Mouse (Mus musculus): ENCODE measurements at regions not wholly inside any gene's neighbourhood (a gene's known extent, or its start where the extent isn't known, plus 50 kb on each side); places are given as distances from the start of the nearest gene placed in this dataset.

GRCm38 (mm10) chr2:159853891-159854665, 479.9 kb downstream of the Gm826 start:
- Histone ChIP-seq H3K4me3 (ENCODE audit: low read length) (no peak overlapping the region), H3K4me2 (ENCODE audit: low read length) (no peak overlapping the region), H3K36me3 (ENCODE audit: control insufficient read depth, insufficient read depth, low read length) (no peaks in the 10 kb centered on the region), H3K9me3 (ENCODE audit: control insufficient read depth, low read length) (no peaks in the 10 kb centered on the region), H3K4me1 (ENCODE audit: control insufficient read depth, insufficient read depth, low read depth, low read length) (no peaks in the 10 kb centered on the region), H3K27me3 (replicated peaks; ENCODE audit: control insufficient read depth, insufficient read depth, low read length) (no peaks in the 10 kb centered on the region), H3K27ac (ENCODE audit: low read depth, low read length) (no peak overlapping the region), H3K9ac (ENCODE audit: low read depth, low read length) (no peak overlapping the region)
- ATAC-seq = no peak
- 86% methylated on average over 5 of the region's 5 CpGs for WGBS

- Histone ChIP-seq H3K4me1 (ENCODE audit: control insufficient read depth, insufficient read depth, low read depth, low read length) (no peaks in the 10 kb centered on the region), H3K27me3 (replicated peaks; ENCODE audit: control insufficient read depth, insufficient read depth, low read length) (no peaks in the 10 kb centered on the region), H3K4me2 (ENCODE audit: low read length) (no peak overlapping the region), H3K27ac (ENCODE audit: low read depth, low read length) (no peak overlapping the region), H3K9me3 (ENCODE audit: control insufficient read depth, low read length) (no peaks in the 10 kb centered on the region), H3K36me3 (ENCODE audit: control insufficient read depth, insufficient read depth, low read length) (no peaks in the 10 kb centered on the region), H3K4me3 (ENCODE audit: low read length) (no peak overlapping the region), H3K9ac (ENCODE audit: low read depth, low read length) (no peak overlapping the region)
- WGBS = 74% methylated on average over 4 of the region's 4 CpGs
- no peak for ATAC-seq
Measured at GRCm38 (mm10) chr2:159852959-159853358, 481.0 kb downstream of the Gm826 start.

- Histone ChIP-seq H3K36me3 (ENCODE audit: control insufficient read depth, insufficient read depth, low read length) (no peaks in the 10 kb centered on the region), H3K9ac (ENCODE audit: low read depth, low read length) (no peak overlapping the region), H3K4me1 (ENCODE audit: control insufficient read depth, insufficient read depth, low read depth, low read length) (peaks cover 2% of the 10 kb centered on the region; the same call in 1 of the 2 replicates), H3K4me3 (ENCODE audit: low read length) (no peak overlapping the region), H3K27me3 (replicated peaks; ENCODE audit: control insufficient read depth, insufficient read depth, low read length) (no peaks in the 10 kb centered on the region), H3K27ac (ENCODE audit: low read depth, low read length) (no peak overlapping the region), H3K4me2 (ENCODE audit: low read length) (no peak overlapping the region), H3K9me3 (ENCODE audit: control insufficient read depth, low read length) (no peaks in the 10 kb centered on the region)
- 75% methylated on average over 7 of the region's 7 CpGs for WGBS
- ATAC-seq = no peak
Measured at GRCm38 (mm10) chr2:159832488-159833113, 501.4 kb downstream of the Gm826 start.

- WGBS = 87% methylated on average over 2 of the region's 2 CpGs
- H3K9me3 ChIP-seq (ENCODE audit: control insufficient read depth, low read length) = no peaks in the 10 kb centered on the region
- H3K4me1 ChIP-seq (ENCODE audit: control insufficient read depth, insufficient read depth, low read depth, low read length) = no peaks in the 10 kb centered on the region
- no peak overlapping the region for H3K4me3 ChIP-seq (ENCODE audit: low read length)
- no peak overlapping the region for H3K4me2 ChIP-seq (ENCODE audit: low read length)
- no peaks in the 10 kb centered on the region for H3K36me3 ChIP-seq (ENCODE audit: control insufficient read depth, insufficient read depth, low read length)
- H3K27ac ChIP-seq (ENCODE audit: low read depth, low read length) = no peak overlapping the region
- no peak for ATAC-seq
- no peaks in the 10 kb centered on the region for H3K27me3 ChIP-seq (replicated peaks; ENCODE audit: control insufficient read depth, insufficient read depth, low read length)
- no peak overlapping the region for H3K9ac ChIP-seq (ENCODE audit: low read depth, low read length)
Measured at GRCm38 (mm10) chr2:159826417-159826816, 507.5 kb downstream of the Gm826 start.

- Histone ChIP-seq H3K9me3 (ENCODE audit: control insufficient read depth, low read length) (no peaks in the 10 kb centered on the region), H3K4me1 (ENCODE audit: control insufficient read depth, insufficient read depth, low read depth, low read length) (no peaks in the 10 kb centered on the region), H3K9ac (ENCODE audit: low read depth, low read length) (no peak overlapping the region), H3K4me3 (ENCODE audit: low read length) (no peak overlapping the region), H3K27ac (ENCODE audit: low read depth, low read length) (no peak overlapping the region), H3K36me3 (ENCODE audit: control insufficient read depth, insufficient read depth, low read length) (no peaks in the 10 kb centered on the region), H3K4me2 (ENCODE audit: low read length) (no peak overlapping the region), H3K27me3 (replicated peaks; ENCODE audit: control insufficient read depth, insufficient read depth, low read length) (no peaks in the 10 kb centered on the region)
- ATAC-seq = no peak
- 74% methylated on average over 2 of the region's 2 CpGs for WGBS
Measured at GRCm38 (mm10) chr2:159818556-159818955, 515.4 kb downstream of the Gm826 start.

GRCm38 (mm10) chr2:159816344-159816743, 517.6 kb downstream of the Gm826 start:
- no peaks in the 10 kb centered on the region for H3K9me3 ChIP-seq (ENCODE audit: control insufficient read depth, low read length)
- H3K4me2 ChIP-seq (ENCODE audit: low read length) = no peak overlapping the region
- H3K9ac ChIP-seq (ENCODE audit: low read depth, low read length) = no peak overlapping the region
- no peaks in the 10 kb centered on the region for H3K4me1 ChIP-seq (ENCODE audit: control insufficient read depth, insufficient read depth, low read depth, low read length)
- no peak overlapping the region for H3K27ac ChIP-seq (ENCODE audit: low read depth, low read length)
- no peak for ATAC-seq
- H3K27me3 ChIP-seq (replicated peaks; ENCODE audit: control insufficient read depth, insufficient read depth, low read length) = no peaks in the 10 kb centered on the region
- WGBS = 89% methylated on average over 8 of the region's 8 CpGs
- H3K4me3 ChIP-seq (ENCODE audit: low read length) = no peak overlapping the region
- no peaks in the 10 kb centered on the region for H3K36me3 ChIP-seq (ENCODE audit: control insufficient read depth, insufficient read depth, low read length)

All from hindbrain, embryonic 16.5 days (tissue).